Mouse (Mus musculus): ENCODE results near the gene Egln2. TPM values are rescaled to one million over a fixed set of nuclear protein-coding genes. Genes with fewer than 3 reads are reported as not detected.

Egln2 gene
- 77.5 and 81.3 TPM in 2 replicates for polyA plus RNA-seq (2016; fragmentation: Nextera tagmentation; extraction: Ambion mirVana)

DNA sequence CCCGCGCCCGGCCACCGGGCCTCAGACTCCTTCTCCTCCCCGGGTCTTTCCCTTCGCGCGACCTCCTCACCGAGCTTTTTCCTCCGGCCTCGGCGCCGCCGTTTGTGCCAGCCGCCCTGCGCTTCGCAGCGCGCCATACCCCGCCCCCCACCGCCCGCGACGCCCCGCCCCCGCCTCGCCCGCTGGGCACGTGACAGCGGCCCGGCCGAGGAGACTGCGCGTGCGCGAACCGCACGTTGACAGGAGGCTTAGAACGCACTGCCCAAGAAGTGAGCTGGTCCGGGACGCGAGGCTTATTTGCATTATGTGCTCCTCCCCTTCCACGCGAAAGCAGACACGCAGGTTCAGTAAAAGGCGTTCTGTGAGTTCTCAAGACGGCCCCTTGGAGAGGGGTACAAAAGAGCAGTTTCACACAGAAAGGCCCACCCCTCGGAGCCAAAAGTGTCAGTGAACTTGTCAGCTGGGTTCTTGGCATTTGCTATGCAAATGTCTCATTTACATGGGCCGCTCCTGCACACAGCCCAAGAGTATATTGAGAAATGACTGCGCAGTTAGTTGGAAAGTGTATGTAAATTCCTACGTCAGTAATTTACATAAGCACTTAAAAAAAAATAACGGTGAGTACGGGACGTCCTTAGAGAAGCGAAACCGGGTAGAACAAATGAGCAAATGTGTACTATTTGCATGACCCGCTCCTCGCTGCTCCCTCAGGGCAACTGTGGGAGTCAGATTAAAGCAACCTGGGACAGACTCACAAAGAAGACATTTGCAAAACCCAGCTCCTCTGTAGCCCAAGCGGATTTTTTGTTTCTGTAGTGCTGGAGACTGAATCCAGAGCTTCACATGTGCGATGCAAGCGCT is at the start of gene Egln2:
Gene Egln2, minus strand, starts transcription at position 189 of the 861 bp plus-strand sequence.
- peaks cover 54% of the 10 kb centered on the region for H3K36me3 ChIP-seq (replicated peaks)
- H3K27me3 ChIP-seq (replicated peaks; ENCODE audit: low read depth, poor library complexity, severe bottlenecking), result no peaks in the 10 kb centered on the region
- peak within 1 kb of the TSS; percentile 98 for H3K27ac ChIP-seq (replicated peaks)
- WGBS, result 2% methylated on average over 61 of the region's 61 CpGs
- peaks cover 44% of the 10 kb centered on the region for H3K4me1 ChIP-seq
- peak; percentile 97 for DNase-seq (ENCODE audit: low spot score)
- H3K9me3 ChIP-seq, result 0 out of 2 replicates have a peak, but pooled peaks cover 2% of the 10 kb centered on the region
- peak within 1 kb of the TSS; percentile 82 for H3K4me3 ChIP-seq

DNA sequence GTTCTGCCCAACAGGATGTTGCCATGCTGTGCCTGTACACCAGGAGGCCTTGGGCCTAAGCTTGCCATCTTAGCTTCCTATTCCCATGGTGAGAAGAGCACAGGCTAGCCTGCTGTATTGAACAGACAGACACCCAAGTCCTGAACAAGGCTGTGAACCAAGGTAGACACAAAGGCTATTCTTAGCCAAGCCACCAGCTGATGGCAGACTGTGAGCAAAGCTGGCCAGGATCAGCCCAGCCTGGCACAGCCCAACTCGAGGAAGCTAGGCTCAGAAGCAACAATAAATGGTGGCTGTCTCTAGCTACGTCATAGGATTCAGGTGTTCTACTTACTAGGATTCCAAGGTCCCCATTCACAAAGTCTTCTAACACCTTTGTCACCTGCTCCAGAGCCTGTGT is 46.0 kb upstream of the Egln2 start:
- 84% methylated on average over 2 of the region's 2 CpGs for WGBS
- H3K4me1 ChIP-seq, result no peaks in the 10 kb centered on the region
- no peak for DNase-seq (ENCODE audit: low spot score)
- no peaks in the 10 kb centered on the region for H3K9me3 ChIP-seq
- H3K27ac ChIP-seq (replicated peaks), result no peak overlapping the region
- H3K36me3 ChIP-seq (replicated peaks), result peaks cover 90% of the 10 kb centered on the region
- H3K27me3 ChIP-seq (replicated peaks; ENCODE audit: low read depth, poor library complexity, severe bottlenecking), result no peaks in the 10 kb centered on the region
- no peak overlapping the region for H3K4me3 ChIP-seq

DNA sequence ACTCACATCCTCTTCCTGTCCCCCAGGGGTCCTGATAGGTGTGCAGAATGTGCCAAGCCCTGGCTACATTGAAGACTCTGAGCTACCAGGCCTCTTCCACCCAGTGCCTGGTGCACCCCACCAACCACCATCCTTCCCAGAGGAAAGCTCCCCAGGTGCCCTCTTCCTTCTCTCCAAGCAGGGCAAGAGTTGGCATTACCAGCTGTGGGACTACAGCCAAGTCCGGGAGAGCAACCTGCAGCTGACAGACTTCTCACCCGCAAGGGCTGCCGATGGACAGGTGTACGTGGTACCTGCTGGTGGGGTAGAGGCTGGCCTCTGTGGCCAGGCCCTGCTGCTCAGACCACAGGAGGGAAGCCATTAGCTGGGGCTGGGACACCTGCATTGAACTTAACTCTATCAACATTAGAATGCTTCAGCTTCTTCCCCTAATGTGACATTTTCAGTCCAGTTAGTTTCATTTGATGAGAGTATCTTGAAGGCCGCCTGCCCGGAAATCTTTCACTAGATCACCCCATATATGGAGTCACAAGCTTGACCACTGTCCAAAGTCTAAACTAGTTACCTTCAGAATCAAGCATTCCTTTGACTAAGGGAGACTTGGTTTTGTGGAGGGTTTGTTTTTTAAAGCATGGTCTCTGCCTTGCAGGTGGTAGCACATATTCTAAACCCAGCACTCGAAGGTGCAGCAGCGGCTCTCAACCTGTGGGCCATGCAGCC is 37.3 kb upstream of the Egln2 start:
- WGBS, result 94% methylated on average over 8 of the region's 8 CpGs

DNA sequence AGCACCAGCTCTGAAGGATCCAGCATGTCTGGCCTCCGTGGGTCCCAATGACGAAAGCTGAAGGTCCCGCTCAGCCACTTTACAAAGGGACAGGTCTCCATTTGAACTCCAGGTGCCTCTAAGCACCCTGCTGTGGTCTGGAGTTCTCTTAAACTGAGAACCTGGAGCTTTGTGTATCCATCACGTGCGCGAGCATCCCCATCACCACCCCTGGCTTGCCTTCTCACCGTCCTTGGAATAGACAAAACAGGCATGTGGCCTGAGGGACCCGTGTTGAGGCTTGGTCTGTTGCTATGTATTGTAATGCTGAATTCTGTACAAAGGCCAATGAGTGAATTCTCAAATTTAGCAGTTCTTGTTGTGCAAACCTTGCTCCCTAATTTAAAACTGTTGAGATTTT is 32.2 kb upstream of the Egln2 start:
- Histone ChIP-seq H3K9me3 (no peaks in the 10 kb centered on the region), H3K4me3 (no peak overlapping the region), H3K27me3 (replicated peaks; ENCODE audit: low read depth, poor library complexity, severe bottlenecking) (no peaks in the 10 kb centered on the region), H3K27ac (replicated peaks) (no peak overlapping the region), H3K4me1 (peaks cover 18% of the 10 kb centered on the region), H3K36me3 (replicated peaks) (peaks cover 66% of the 10 kb centered on the region)
- DNase-seq (ENCODE audit: low spot score), result no peak
- 95% methylated on average over 8 of the region's 8 CpGs for WGBS

More for the DNA sequence above, 37.3 kb upstream of the Egln2 start:
- no peaks in the 10 kb centered on the region for H3K9me3 ChIP-seq
- H3K27ac ChIP-seq (replicated peaks), result no peak overlapping the region
- no peak overlapping the region for H3K4me3 ChIP-seq
- H3K27me3 ChIP-seq (replicated peaks; ENCODE audit: low read depth, poor library complexity, severe bottlenecking), result no peaks in the 10 kb centered on the region
- no peak for DNase-seq (ENCODE audit: low spot score)
- H3K36me3 ChIP-seq (replicated peaks), result peaks cover 87% of the 10 kb centered on the region
- no peaks in the 10 kb centered on the region for H3K4me1 ChIP-seq

DNA sequence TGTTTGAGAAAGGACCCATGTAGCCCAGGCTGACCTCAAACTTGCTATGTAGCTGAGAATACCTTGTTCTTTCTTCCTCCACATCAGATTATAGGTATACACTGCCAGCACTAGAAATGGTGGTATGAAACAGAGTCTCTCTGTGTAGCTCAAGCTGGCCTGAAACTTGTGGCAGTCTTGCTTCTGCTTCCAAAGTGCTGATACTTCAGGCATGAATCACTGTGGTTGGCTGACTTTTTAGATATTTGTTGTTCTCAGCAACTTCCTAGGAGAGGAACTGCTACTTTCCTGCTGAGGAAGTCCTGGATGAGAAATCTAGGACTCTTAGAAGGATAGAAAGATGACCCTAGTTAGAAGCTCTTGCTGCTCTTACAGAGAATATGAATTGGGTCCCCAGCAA is 31.8 kb upstream of the Egln2 start:
- Histone ChIP-seq H3K36me3 (replicated peaks) (peaks cover 66% of the 10 kb centered on the region), H3K27me3 (replicated peaks; ENCODE audit: low read depth, poor library complexity, severe bottlenecking) (no peaks in the 10 kb centered on the region), H3K27ac (replicated peaks) (no peak overlapping the region), H3K9me3 (no peaks in the 10 kb centered on the region), H3K4me1 (peaks cover 22% of the 10 kb centered on the region), H3K4me3 (no peak overlapping the region)
- DNase-seq (ENCODE audit: low spot score), result no peak

DNA sequence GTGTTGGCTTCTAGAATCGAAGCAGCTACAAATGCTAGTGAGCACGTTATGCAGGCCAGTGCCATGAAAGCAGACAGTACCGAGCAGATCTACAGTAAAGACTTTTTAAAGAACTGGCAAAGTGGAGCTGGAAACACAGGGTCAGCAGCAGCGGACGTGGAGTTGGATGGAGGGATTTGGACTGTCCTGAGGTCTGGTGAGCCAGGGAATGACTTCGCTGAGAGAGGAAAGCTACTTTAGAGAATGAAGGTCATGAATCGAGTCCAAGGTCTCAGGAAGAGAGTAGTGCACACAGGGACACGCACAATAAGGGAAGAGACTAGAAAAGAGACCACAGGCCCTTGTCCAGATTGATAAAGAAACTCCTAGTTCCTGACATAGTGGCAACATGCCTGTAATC is 31.0 kb upstream of the Egln2 start:
- DNase-seq (ENCODE audit: low spot score), result no peak
- Histone ChIP-seq H3K36me3 (replicated peaks) (peaks cover 66% of the 10 kb centered on the region), H3K4me1 (peaks cover 23% of the 10 kb centered on the region), H3K27me3 (replicated peaks; ENCODE audit: low read depth, poor library complexity, severe bottlenecking) (no peaks in the 10 kb centered on the region), H3K9me3 (no peaks in the 10 kb centered on the region), H3K27ac (replicated peaks) (no peak overlapping the region), H3K4me3 (peak overlapping the region; percentile 90; the same call in 1 of the 2 replicates)
- 94% methylated on average over 8 of the region's 8 CpGs for WGBS

DNA sequence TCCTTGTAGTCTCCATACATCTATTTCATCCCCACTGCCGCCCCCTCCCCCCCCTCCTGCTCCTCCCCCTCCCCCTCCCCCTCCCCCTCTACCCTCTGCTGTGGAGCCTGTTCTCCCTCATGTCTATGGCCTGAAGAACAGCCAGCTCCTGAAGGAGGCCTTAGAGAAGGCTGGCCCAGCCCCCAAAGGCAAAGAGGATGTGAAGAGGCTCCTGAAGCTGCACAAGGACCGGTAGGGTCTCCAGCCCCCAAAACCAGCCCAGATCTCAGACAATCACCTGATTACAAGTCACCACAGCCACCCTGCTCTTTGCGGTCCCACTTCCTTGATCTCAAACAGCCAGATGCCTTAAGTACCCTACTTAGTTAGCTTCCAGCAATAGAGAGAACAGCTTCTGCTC is 30.5 kb upstream of the Egln2 start:
- peaks cover 66% of the 10 kb centered on the region for H3K36me3 ChIP-seq (replicated peaks)
- H3K4me3 ChIP-seq, result peak overlapping the region; percentile 90; the same call in 1 of the 2 replicates
- H3K4me1 ChIP-seq, result peaks cover 23% of the 10 kb centered on the region
- H3K27ac ChIP-seq (replicated peaks), result peak overlapping the region; percentile 44; the same call in 1 of the 2 replicates
- H3K27me3 ChIP-seq (replicated peaks; ENCODE audit: low read depth, poor library complexity, severe bottlenecking), result no peaks in the 10 kb centered on the region
- H3K9me3 ChIP-seq, result no peaks in the 10 kb centered on the region
- DNase-seq (ENCODE audit: low spot score), result no peak
- 92% methylated on average over 3 of the region's 3 CpGs for WGBS

DNA sequence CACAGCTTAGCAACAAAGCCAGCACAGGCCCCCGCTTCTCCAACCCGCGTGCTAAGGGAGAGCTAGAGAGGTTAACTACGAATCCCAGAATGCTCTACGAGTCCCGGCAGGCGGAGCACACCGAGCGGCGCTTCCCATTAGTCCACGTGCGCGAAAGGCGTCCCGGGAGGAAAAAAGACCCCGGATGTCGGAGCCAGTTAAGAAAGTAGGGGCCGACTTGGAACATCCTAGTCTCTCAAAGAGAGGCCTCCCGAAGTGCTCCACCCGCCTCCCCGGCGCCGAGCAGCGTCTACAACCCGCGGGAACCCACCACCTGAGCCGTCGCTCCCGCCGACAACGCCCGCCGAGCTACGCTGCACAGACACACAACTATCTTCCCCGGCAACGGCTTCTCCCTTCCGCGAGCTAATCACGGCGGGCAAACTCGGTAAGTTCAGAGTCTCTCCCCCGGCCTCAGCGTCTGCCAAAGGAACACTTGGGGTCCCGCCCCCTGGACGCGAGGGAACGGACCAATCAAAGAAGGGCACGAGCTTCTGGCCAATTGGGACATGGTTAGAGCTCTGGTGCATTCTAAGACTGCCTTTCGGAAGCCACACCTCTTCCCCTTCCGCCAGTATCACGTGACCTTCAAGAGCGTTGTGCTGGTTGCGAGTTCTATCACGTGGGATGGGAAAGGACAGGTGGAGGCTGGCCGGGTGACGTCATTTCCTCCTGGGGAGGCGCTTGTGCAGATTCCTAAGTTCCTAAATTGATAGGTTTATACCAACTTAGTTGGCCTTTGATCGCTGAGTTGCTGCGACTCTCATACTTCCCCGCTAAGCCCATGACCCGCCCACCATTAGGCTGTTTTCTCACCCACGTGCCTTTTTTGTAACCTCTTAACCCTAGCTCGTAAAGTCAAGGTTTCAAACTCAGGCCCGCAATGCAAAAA is 29.3 kb upstream of the Egln2 start, which contains the start of the genes BC024978 and Snrpa:
Gene BC024978, plus strand, starts transcription at position 101 of the 931 bp plus-strand sequence.
Gene Snrpa, minus strand, starts transcription at position 591 of the 931 bp plus-strand sequence.
- H3K4me1 ChIP-seq, result peaks cover 23% of the 10 kb centered on the region
- H3K36me3 ChIP-seq (replicated peaks), result peaks cover 66% of the 10 kb centered on the region
- H3K4me3 ChIP-seq, result peak within 1 kb of the TSS; percentile 90
- peak within 1 kb of the TSS; percentile 98 for H3K27ac ChIP-seq (replicated peaks)
- under 1% methylated on average over 64 of the region's 64 CpGs for WGBS
- no peaks in the 10 kb centered on the region for H3K9me3 ChIP-seq
- no peaks in the 10 kb centered on the region for H3K27me3 ChIP-seq (replicated peaks; ENCODE audit: low read depth, poor library complexity, severe bottlenecking)
- DNase-seq (ENCODE audit: low spot score), result peak; percentile 97

DNA sequence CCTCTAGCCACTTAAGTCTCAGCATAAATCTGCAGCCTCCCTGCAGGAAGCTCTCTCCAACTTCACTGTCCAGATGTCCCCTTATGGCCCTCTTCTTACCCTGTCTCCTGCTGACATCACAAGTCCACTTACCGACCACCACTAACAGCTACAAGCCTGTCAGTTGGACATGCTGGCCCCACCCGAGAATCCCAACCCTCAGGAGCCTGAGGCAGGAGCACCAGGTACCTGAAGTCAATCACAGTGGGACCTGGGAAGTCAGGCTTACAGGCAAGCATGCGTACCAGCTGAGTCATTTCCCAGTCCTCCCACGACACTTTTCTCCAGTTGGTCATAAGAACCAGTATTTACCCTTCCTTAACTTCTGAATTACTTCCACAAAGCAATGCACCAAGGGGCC is 27.1 kb upstream of the Egln2 start:
- Histone ChIP-seq H3K27ac (replicated peaks) (peak overlapping the region; percentile 19; the same call in 1 of the 2 replicates), H3K36me3 (replicated peaks) (peaks cover 74% of the 10 kb centered on the region), H3K4me3 (peak overlapping the region; percentile 90; the same call in 1 of the 2 replicates), H3K27me3 (replicated peaks; ENCODE audit: low read depth, poor library complexity, severe bottlenecking) (no peaks in the 10 kb centered on the region), H3K4me1 (peaks cover 23% of the 10 kb centered on the region), H3K9me3 (no peaks in the 10 kb centered on the region)
- DNase-seq (ENCODE audit: low spot score), result no peak
- WGBS, result 88% methylated on average over 4 of the region's 4 CpGs

DNA sequence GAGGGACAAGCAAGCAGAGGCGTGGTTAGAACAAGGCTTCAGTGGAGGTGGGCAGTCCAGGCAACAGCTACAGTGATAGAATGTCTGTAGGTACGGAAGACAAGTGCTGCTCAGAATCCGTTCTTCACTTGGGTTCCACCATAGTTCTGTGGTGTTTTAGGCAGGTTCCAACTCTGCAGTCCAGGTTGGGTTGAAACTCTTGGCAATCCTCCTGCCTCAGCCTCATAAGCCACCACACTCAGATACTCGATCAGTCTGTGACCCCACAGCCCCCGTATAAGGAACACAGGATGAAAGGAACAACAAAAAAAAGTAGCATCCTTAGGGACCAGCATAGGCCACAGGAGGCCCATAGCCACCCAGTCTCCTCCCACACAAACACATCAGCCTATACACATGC is 25.8 kb upstream of the Egln2 start:
- H3K27ac ChIP-seq (replicated peaks), result no peak overlapping the region
- no peaks in the 10 kb centered on the region for H3K9me3 ChIP-seq
- peaks cover 76% of the 10 kb centered on the region for H3K36me3 ChIP-seq (replicated peaks)
- no peak overlapping the region for H3K4me3 ChIP-seq
- DNase-seq (ENCODE audit: low spot score), result no peak
- WGBS, result 93% methylated on average over 5 of the region's 5 CpGs
- no peaks in the 10 kb centered on the region for H3K27me3 ChIP-seq (replicated peaks; ENCODE audit: low read depth, poor library complexity, severe bottlenecking)
- H3K4me1 ChIP-seq, result peaks cover 23% of the 10 kb centered on the region

DNA sequence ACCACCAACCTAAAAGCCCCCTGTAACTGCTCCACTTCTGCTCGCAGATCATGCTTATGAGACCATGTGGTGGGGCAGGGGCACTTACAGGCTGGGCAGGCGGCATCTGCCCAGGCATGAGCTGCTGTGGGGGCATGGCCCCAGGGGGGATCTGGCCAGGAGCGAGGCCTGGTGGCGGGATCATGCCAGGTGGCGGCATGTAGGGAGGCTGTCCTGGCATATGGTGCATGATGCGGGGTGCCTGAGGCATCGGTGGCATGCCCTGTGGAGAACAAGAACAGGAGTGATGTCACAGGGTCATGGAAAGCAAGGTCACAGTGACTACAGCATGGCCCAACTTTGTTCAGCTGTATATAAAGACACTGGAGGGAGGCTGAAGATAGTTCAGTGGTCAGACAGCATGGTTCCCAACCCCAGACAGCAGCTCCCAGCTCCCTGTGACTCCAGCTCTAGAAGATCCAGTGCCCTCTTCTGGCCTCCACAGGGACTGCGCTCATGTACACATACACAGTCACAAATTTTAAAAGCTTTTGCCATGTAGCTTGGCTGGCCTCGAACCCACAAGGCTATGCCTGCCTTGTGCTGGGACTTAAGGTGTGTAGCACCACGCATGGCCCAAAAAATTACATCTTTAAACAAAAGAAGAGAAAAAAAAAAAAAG is 22.8 kb upstream of the Egln2 start:
- Histone ChIP-seq H3K36me3 (replicated peaks) (peaks cover 99% of the 10 kb centered on the region), H3K9me3 (no peaks in the 10 kb centered on the region), H3K27ac (replicated peaks) (no peak overlapping the region), H3K27me3 (replicated peaks; ENCODE audit: low read depth, poor library complexity, severe bottlenecking) (no peaks in the 10 kb centered on the region), H3K4me1 (peaks cover 11% of the 10 kb centered on the region), H3K4me3 (no peak overlapping the region)
- 97% methylated on average over 10 of the region's 10 CpGs for WGBS
- DNase-seq (ENCODE audit: low spot score), result no peak
